Mouse (Mus musculus): ENCODE results near the gene Cts7. TPM values are rescaled to one million over a fixed set of nuclear protein-coding genes. Genes with fewer than 3 reads are reported as not detected.

Gene Cts7
- not detected in 2 replicates for polyA plus RNA-seq (2015; fragmentation: Nextera tagmentation; extraction: Ambion mirVana)

DNA sequence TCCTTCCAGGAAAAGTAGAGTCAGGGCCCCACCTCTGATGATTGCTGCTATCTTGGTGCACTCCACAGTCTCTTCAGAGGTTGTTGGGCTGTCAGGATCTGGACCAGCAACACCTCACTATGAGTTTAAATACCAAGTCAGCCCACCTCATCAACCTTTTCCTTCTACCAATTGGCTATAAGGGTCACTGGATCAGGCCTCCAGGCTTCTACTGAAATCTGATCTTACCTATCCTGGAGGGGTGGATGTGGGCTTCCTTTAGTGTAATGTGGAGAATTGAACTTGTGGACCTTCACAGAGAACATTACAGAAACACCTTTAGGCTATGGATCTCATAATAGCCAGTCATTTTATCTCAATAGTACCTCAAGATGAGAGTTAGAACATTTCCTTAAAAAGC is at the start of gene Cts7:
Gene Cts7, minus strand, starts transcription at position 101 of the 400 bp plus-strand sequence.
- no peak within 1 kb of the TSS for H3K4me2 ChIP-seq
- no peak within 1 kb of the TSS for H3K4me3 ChIP-seq (replicated peaks)
- no peak within 1 kb of the TSS for H3K9ac ChIP-seq (replicated peaks)
- H3K27me3 ChIP-seq (replicated peaks): no peaks in the 10 kb centered on the region
- no peak within 1 kb of the TSS for H3K27ac ChIP-seq (replicated peaks)
- no peak for ATAC-seq (ENCODE audit: low FRiP score)
- no peaks in the 10 kb centered on the region for H3K36me3 ChIP-seq
- H3K4me1 ChIP-seq: no peaks in the 10 kb centered on the region
- peaks cover 14% of the 10 kb centered on the region; the same call in 1 of the 2 replicates for H3K9me3 ChIP-seq (replicated peaks)

Small RNA genes lying within 50 kb of the gene (microRNA-seq; reads per million reads assigned to microRNA genes)
- not detected for gene Gm27704

Other genes starting within 250 kb of the Cts7 start
- gene Ctsr, start 193.9 kb downstream of the Cts7 start, polyA plus RNA-seq (2015; fragmentation: Nextera tagmentation; extraction: Ambion mirVana): not detected in 2 replicates
- not detected in 2 replicates for gene Cts6, start 154.8 kb downstream of the Cts7 start, polyA plus RNA-seq (2015; fragmentation: Nextera tagmentation; extraction: Ambion mirVana)
- gene Cts8, start 102.8 kb downstream of the Cts7 start, polyA plus RNA-seq (2015; fragmentation: Nextera tagmentation; extraction: Ambion mirVana): not detected in 2 replicates
- gene Gm49398, start 69.4 kb downstream of the Cts7 start, polyA plus RNA-seq (2015; fragmentation: Nextera tagmentation; extraction: Ambion mirVana): not detected in 2 replicates
- gene Ctsm, start 183.6 kb upstream of the Cts7 start, polyA plus RNA-seq (2015; fragmentation: Nextera tagmentation; extraction: Ambion mirVana): not detected in 2 replicates
- not detected in 2 replicates for gene Gm49352, start 210.0 kb upstream of the Cts7 start, polyA plus RNA-seq (2015; fragmentation: Nextera tagmentation; extraction: Ambion mirVana)
- not detected in 2 replicates for gene Cts3, start 211.9 kb upstream of the Cts7 start, polyA plus RNA-seq (2015; fragmentation: Nextera tagmentation; extraction: Ambion mirVana)